Mouse (Mus musculus) hindbrain, embryonic 16.5 days (tissue): ENCODE measurements around the gene Xk. TPM values are rescaled to one million over a fixed set of nuclear protein-coding genes. Genes with fewer than 3 reads are reported as not detected.
"Not testable (repeated sequence)": the region's sequence is repeated elsewhere in the genome, so short reads cannot be mapped to it uniquely, and the experiment has no call there.

Experiments used
- ATAC-seq: fragments of 200-750 bp; cut with Nextera tagmentation; 2 replicates; pipeline ENCODE4 v1.8.0; 2017; ENCODE audit warnings: moderate TSS enrichment, moderate library complexity
- H3K27ac ChIP-seq: fragments of 300-500 bp; sonication (generic); 2 replicates; pipeline ENCODE4 v1.5.1; 2014; ENCODE audit warnings: low read depth, mild to moderate bottlenecking, control low read depth, low read length, moderate library complexity
- H3K27me3 ChIP-seq: fragments of 300-500 bp; sonication (generic); replicated peaks from 2 replicates; pipeline ENCODE4 v1.6.1; 2014; ENCODE audit warnings: low read length; ENCODE audit not compliant: control insufficient read depth, insufficient read depth
- H3K36me3 ChIP-seq: fragments of 300-500 bp; sonication (generic); 2 replicates; pipeline ENCODE4 v1.6.1; 2014; ENCODE audit warnings: mild to moderate bottlenecking, low read length, moderate library complexity, mixed read lengths; ENCODE audit not compliant: control insufficient read depth, insufficient read depth
- H3K4me1 ChIP-seq: fragments of 300-500 bp; sonication (generic); 2 replicates; pipeline ENCODE4 v1.6.1; 2014; ENCODE audit warnings: low read depth, low read length; ENCODE audit not compliant: control insufficient read depth, insufficient read depth
- H3K4me2 ChIP-seq: fragments of 300-500 bp; sonication (generic); 2 replicates; pipeline ENCODE4 v1.6.1; 2014; ENCODE audit warnings: mild to moderate bottlenecking, low read length, control low read depth, moderate library complexity
- H3K4me3 ChIP-seq: fragments of 300-500 bp; sonication (generic); 2 replicates; pipeline ENCODE4 v1.5.1; 2014; ENCODE audit warnings: mild to moderate bottlenecking, low read length, control low read depth, moderate library complexity
- H3K9ac ChIP-seq: fragments of 300-500 bp; sonication (generic); 2 replicates; pipeline ENCODE4 v1.6.1; 2014; ENCODE audit warnings: low read depth, mild to moderate bottlenecking, control low read depth, low read length, moderate library complexity
- H3K9me3 ChIP-seq: fragments of 300-500 bp; sonication (generic); 2 replicates; pipeline ENCODE4 v1.6.1; 2014; ENCODE audit warnings: mild to moderate bottlenecking, low read length, moderate library complexity; ENCODE audit not compliant: control insufficient read depth
- WGBS: fragments of 180-500 bp; shearing (Covaris S2); extraction: QIAGEN DNeasy Blood & Tissue Kit; methylation state at CpG from one replicate; pipeline ENCODE4 v1.1.7; 2014; 5-methylcytosine and 5-hydroxymethylcytosine counted together
- polyA plus RNA-seq: library from polyadenylated mRNA; unstranded; fragments of >200 nt; fragmentation: Nextera tagmentation; extraction: Ambion mirVana; gene quantifications from 2 replicates; pipeline ENCODE4 v1.2.1, GENCODE M21; 2015

Xk gene
- polyA plus RNA-seq, 1 experiment from 2014 or later = 5.7 TPM

- Histone ChIP-seq H3K27me3 (no peaks in the 10 kb centered on the region), H3K36me3 (no peaks in the 10 kb centered on the region), H3K4me2 (no peak within 1 kb of the TSS), H3K4me1 (no peaks in the 10 kb centered on the region), H3K9me3 (no peaks in the 10 kb centered on the region), H3K9ac (no peak within 1 kb of the TSS), H3K27ac (no peak within 1 kb of the TSS), H3K4me3 (no peak within 1 kb of the TSS)
- 81% methylated on average over 5 of the region's 5 CpGs for WGBS
- ATAC-seq = no peak
Measured at GRCm38 (mm10) chrX:9256766-9257165, 15.8 kb upstream of the Xk start, which contains the start of gene Gm14862. Gm14862 (minus strand) TSS chrX:9256899.

- Histone ChIP-seq H3K4me3 (no peak overlapping the region), H3K9ac (no peak overlapping the region), H3K36me3 (no peaks in the 10 kb centered on the region), H3K9me3 (no peaks in the 10 kb centered on the region), H3K27ac (no peak overlapping the region), H3K4me1 (no peaks in the 10 kb centered on the region), H3K4me2 (no peak overlapping the region), H3K27me3 (no peaks in the 10 kb centered on the region)
- WGBS = 95% methylated on average over 7 of the region's 7 CpGs
- ATAC-seq = no peak
Measured at GRCm38 (mm10) chrX:9257831-9258230, 14.7 kb upstream of the Xk start.

- H3K4me1 ChIP-seq = no peaks in the 10 kb centered on the region
- H3K9ac ChIP-seq = no peak overlapping the region
- H3K36me3 ChIP-seq = no peaks in the 10 kb centered on the region
- H3K27ac ChIP-seq = no peak overlapping the region
- ATAC-seq = no peak
- H3K4me2 ChIP-seq = no peak overlapping the region
- H3K4me3 ChIP-seq = no peak overlapping the region
- no peaks in the 10 kb centered on the region for H3K9me3 ChIP-seq
- 75% methylated on average over 1 of the region's 1 CpGs for WGBS
- no peaks in the 10 kb centered on the region for H3K27me3 ChIP-seq
Measured at GRCm38 (mm10) chrX:9259267-9259666, 13.3 kb upstream of the Xk start.

GRCm38 (mm10) chrX:9271112-9271511 lies 1.4 kb upstream of the Xk start:
- no peak overlapping the region for H3K9ac ChIP-seq
- no peaks in the 10 kb centered on the region for H3K4me1 ChIP-seq
- no peaks in the 10 kb centered on the region for H3K27me3 ChIP-seq
- H3K4me3 ChIP-seq = no peak overlapping the region
- H3K4me2 ChIP-seq = no peak overlapping the region
- ATAC-seq = no peak
- H3K36me3 ChIP-seq = no peaks in the 10 kb centered on the region
- 55% methylated on average over 3 of the region's 3 CpGs for whole genome bisulfite sequencing
- H3K9me3 ChIP-seq = no peaks in the 10 kb centered on the region
- H3K27ac ChIP-seq = no peak overlapping the region

GRCm38 (mm10) chrX:9271947-9272459 lies 553 bp upstream of the Xk start:
- H3K9me3 ChIP-seq = no peaks in the 10 kb centered on the region
- H3K27ac ChIP-seq = no peak overlapping the region
- ATAC-seq = no peak; the same call in 1 of the 2 replicates
- H3K4me3 ChIP-seq = peak overlapping the region; percentile 46
- H3K27me3 ChIP-seq = no peaks in the 10 kb centered on the region
- no peaks in the 10 kb centered on the region for H3K36me3 ChIP-seq
- H3K4me1 ChIP-seq = no peaks in the 10 kb centered on the region
- 31% methylated on average over 8 of the region's 8 CpGs for WGBS
- peak overlapping the region; percentile 55 for H3K4me2 ChIP-seq
- peak overlapping the region; percentile 66; the same call in 1 of the 2 replicates for H3K9ac ChIP-seq

- Histone ChIP-seq H3K36me3 (no peaks in the 10 kb centered on the region), H3K4me2 (peak overlapping the region; percentile 55), H3K27ac (no peak overlapping the region), H3K27me3 (no peaks in the 10 kb centered on the region), H3K4me1 (no peaks in the 10 kb centered on the region), H3K4me3 (peak overlapping the region; percentile 46), H3K9ac (peak overlapping the region; percentile 66), H3K9me3 (no peaks in the 10 kb centered on the region)
- WGBS = 62% methylated on average over 12 of the region's 12 CpGs
- no peak for ATAC-seq
Measured at GRCm38 (mm10) chrX:9273377-9274002, 934 bp downstream of the Xk start.

GRCm38 (mm10) chrX:9274321-9274720 lies 1.8 kb downstream of the Xk start:
- no peak overlapping the region for H3K4me3 ChIP-seq
- H3K9me3 ChIP-seq = no peaks in the 10 kb centered on the region
- H3K27me3 ChIP-seq = no peaks in the 10 kb centered on the region
- H3K4me1 ChIP-seq = no peaks in the 10 kb centered on the region
- no peak for ATAC-seq
- H3K4me2 ChIP-seq = no peak overlapping the region
- no peaks in the 10 kb centered on the region for H3K36me3 ChIP-seq
- H3K27ac ChIP-seq = no peak overlapping the region
- 85% methylated on average over 8 of the region's 8 CpGs for WGBS
- H3K9ac ChIP-seq = no peak overlapping the region

GRCm38 (mm10) chrX:9283464-9283863 lies 10.9 kb downstream of the Xk start, which contains the start of gene H2al1m:
H2al1m (plus strand) TSS chrX:9283764.
- H3K27ac ChIP-seq, H3K9ac ChIP-seq, H3K4me3 ChIP-seq, H3K36me3 ChIP-seq, H3K9me3 ChIP-seq, H3K27me3 ChIP-seq, ATAC-seq, H3K4me2 ChIP-seq, H3K4me1 ChIP-seq: not testable (repeated sequence)
- no CpG with 5 or more reads among the region's 1 CpGs for WGBS

- H3K4me2 ChIP-seq, H3K27me3 ChIP-seq, H3K9me3 ChIP-seq, H3K4me1 ChIP-seq, H3K9ac ChIP-seq, H3K36me3 ChIP-seq, H3K27ac ChIP-seq, ATAC-seq, H3K4me3 ChIP-seq: not testable (repeated sequence)
- 95% methylated on average over 3 of the region's 4 CpGs for WGBS
Measured at GRCm38 (mm10) chrX:9293140-9293829, 20.7 kb downstream of the Xk start.
